Mouse (Mus musculus) megakaryocyte progenitor cell, adult 5-6 weeks (primary cell): ENCODE results near the gene Mau2. TPM values are rescaled to one million over a fixed set of nuclear protein-coding genes. Genes with fewer than 3 reads are reported as not detected.
"Not testable (repeated sequence)": the region's sequence is repeated elsewhere in the genome, so short reads cannot be mapped to it uniquely, and the experiment has no call there.

Experiments
- ATAC-seq: replicated peaks from 2 replicates; pipeline ENCODE4 v1.8.0; 2016; ENCODE audit warnings: mild to moderate bottlenecking, moderate TSS enrichment, inconsistent platforms; ENCODE audit not compliant: poor library complexity
- total RNA-seq, 2 experiments: library from RNA; stranded (forward) in 1 of 2; stranded (reverse) in 1 of 2; fragments of 157-497, 149-512 nt in 1 of 2; fragments of 200-1000 nt in 1 of 2; gene quantifications; 2 replicates each; pipeline versions ENCODE4 v1.2.3 to v1.2.4; 2015 to 2017

The Mau2 gene
- total RNA-seq (2015) (24.0 and 24.6 TPM in 2 replicates), total RNA-seq (2017) (24.0 and 26.7 TPM in 2 replicates)

DNA sequence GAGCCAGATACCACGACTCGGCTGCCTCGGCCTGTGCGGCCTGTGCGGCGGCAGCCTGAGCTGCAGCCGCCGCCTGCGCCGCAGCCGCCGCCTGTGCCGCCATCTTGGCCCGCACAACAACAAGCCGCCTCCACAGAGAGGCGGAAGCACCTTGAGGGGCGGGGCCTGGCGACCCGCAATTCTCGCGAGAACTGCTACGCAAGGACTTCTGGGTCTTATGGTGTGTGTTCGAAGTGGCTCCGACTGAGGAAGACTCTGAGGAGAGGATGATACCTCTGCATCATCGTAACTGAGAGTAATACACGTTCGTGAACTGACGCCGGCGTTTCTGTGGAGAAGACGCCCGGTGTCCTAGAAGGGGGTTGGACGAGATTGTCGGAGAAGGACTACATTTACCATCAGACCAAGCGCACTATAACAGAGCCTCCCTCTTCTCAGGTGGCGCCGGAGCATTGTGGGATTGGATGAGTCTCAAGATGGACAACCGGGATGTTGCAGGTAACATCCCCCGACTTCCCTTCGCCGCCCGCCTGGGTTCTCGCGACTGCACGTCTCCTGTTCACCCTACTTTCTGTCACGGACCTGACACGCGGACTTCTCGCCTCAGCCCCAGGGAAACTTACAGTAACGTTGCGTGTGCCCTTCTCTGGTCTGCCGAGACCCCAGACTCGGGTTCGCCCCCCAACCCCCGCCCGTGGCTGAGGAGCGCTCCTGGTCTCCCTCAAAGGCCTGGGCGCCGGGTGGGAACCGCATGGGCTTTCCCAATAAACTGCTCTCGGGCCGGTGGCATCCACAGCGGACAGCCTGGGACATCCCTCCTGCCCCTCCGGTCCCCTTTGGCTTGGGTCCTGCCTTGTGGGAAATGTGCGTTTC is at the start of gene Mau2, which contains the start of gene Sugp1:
Gene Mau2 (minus strand): TSS at position 152 of the 873 bp plus-strand sequence.
Gene Sugp1 (plus strand): TSS at position 231 of the 873 bp plus-strand sequence.
- peak; percentile 94 for ATAC-seq

- ATAC-seq, result no peak
These were observed 46.9 kb upstream of the Mau2 start for GRCm38 (mm10) chr8:70089296-70089960.

GRCm38 (mm10) chr8:70087836-70088650 is 45.5 kb upstream of the Mau2 start:
- ATAC-seq, result peak; percentile 57

DNA sequence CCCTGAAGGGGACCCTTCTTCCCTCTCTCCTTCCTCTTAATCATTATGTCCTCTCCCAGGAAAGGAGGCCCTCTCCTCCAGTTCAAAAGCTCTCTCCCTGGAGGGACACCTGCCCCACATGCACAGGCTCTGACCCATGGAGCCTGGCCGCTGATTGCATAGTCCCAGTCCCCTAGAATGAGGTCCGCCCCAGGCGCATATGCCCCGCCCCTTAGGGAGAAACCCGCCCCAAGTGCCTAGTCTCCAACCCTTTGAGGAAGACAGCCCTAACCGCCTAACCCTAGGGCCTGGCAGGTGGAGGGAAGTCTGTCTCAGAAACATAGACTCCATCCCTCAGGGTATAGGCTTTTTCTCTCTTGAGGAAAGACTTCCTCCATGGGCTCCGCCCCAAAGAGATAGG is 44.7 kb upstream of the Mau2 start:
- ATAC-seq, result peak; percentile 44

GRCm38 (mm10) chr8:70086151-70086550 is 43.6 kb upstream of the Mau2 start:
- ATAC-seq, result no peak

GRCm38 (mm10) chr8:70084191-70085065 is 41.9 kb upstream of the Mau2 start:
- ATAC-seq, result no peak

DNA sequence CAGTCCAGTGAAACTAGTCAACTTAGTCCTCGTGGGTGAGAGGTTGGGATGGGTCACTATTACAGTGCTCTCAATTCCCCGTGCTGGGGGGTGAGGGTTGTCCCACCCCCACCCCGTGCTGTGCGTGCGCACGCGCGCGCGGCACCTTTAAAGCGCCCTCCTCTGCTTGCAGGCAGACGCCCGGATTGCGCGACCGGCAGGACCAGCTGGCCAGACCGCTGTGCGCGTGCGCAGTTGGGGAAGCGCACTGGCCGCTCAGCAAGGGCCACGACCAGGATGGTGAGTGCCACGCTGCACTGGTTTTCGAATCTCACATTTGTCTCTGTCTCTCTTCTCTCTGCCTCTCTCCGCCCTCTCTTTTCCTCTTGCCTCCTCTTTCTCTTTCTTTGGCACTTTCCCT is 40.8 kb upstream of the Mau2 start, which contains the start of gene Hapln4:
Gene Hapln4 (plus strand): TSS at position 173 of the 400 bp plus-strand sequence.
- peak; percentile 33; the same call in 1 of the 2 replicates for ATAC-seq

DNA sequence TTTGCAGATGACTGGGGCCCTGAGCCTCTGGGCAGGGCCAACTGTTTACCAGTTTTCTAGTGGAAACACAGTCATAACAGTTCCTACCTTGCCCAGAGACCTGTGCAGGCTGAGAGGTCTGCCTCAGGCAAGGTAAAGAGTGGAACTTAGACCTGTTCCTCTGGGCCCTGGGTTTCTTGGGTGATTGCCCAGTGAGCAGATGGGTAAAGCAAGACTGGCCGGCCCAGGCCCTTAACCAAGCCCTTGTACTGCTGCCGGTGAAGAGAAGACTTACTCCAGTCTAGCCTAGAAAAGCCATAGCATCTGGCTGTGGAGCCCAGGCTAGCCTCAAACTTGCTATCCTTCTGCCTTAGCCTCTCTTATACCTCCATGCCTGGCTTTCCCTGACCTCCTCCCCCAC is 39.4 kb upstream of the Mau2 start:
- ATAC-seq, result no peak

DNA sequence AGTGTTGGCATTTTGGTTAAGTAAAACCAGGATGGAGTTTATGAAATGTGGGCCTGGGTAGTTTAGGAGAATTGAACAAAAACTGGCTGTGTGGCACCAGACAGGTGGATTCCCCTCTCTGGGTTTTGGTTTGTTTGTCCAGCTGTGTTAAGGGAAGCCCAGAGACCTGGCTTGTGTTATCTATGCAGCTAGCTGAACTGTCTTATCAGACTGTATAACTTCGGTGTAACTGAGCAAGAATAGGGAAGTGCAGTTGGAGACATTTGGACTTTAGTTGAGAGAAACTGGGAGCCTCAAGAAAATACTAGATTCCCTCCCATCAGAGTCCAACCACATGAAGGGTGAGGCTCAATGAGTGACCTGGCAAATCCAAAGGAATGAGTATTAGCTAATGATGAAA is 31.1 kb upstream of the Mau2 start:
- no peak for ATAC-seq

DNA sequence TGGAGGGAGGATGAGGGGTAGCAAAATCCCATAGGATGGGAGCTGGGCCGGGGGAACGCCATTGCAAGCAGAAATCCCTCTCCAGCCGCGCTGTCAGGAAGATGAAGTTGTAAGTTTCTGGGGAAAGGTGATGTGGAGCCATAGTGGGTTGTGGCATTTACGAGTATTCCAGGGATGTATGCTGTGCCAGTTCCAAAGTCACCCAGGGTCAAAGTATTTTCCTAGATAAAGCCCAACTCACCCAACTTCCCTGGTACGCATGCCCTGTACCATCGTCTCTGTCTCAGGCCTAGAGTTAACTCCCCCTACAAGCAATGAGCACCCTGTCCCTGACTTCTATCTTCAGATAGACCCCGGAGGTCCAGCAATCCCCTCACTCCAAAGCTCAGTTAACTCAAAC is 30.6 kb upstream of the Mau2 start:
- no peak for ATAC-seq

DNA sequence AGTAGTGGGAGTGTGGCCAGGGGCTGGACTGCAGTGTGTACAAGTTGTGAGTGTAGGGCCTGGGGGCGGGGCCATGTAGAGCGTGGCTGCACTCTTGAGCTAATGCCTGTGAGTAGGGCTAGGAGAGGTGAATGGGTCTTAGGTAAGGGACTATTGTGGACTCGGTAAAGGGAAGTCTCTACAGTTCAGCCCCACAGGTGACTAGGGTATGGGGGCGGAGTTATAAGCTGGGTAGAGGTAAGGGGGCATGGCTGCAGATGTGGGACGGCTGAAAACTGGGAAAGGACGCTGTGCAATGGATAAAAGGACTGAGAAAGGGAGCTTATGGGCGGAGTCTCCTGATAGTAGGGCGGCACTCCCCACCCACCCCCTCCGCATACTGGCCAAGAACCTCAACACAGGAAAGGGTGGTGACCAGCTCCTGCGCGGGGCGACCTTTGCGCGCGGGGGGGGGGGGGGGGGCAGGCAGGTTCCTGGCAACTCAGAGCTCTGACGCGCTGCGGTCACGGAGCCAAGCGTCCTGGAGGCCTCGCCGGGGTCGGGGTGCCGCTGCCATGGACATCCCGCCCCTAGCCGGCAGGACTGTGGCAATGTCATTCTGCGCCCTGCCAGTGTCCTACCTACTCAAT is 30.0 kb upstream of the Mau2 start, which contains the start of gene Tm6sf2:
Gene Tm6sf2 (plus strand): TSS at position 484 of the 629 bp plus-strand sequence.
- ATAC-seq, result peak; percentile 75

GRCm38 (mm10) chr8:70071836-70072440 is 29.4 kb upstream of the Mau2 start:
- no peak for ATAC-seq

DNA sequence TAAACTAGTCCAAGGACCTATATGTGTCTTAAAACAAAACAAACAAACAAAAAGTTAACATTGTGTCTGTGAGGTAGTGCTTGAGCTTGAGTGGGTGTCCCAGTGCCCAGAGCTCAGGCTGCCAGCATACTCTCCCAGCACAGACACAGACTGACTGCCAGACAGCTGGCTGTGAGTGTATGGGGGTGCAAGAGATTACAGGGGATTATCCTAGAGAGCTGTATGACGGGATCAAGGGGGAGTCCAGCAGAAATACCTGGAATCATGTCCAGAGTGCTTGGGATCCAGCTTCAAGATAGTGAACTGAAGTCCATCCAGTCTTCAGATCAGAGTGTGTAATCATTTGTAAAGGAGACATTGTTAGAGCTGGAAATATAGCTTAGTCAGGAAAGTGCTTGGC is 15.2 kb upstream of the Mau2 start:
- ATAC-seq, result no peak

GRCm38 (mm10) chr8:70050434-70050833 is 7.9 kb upstream of the Mau2 start:
- ATAC-seq, result not testable (repeated sequence)

DNA sequence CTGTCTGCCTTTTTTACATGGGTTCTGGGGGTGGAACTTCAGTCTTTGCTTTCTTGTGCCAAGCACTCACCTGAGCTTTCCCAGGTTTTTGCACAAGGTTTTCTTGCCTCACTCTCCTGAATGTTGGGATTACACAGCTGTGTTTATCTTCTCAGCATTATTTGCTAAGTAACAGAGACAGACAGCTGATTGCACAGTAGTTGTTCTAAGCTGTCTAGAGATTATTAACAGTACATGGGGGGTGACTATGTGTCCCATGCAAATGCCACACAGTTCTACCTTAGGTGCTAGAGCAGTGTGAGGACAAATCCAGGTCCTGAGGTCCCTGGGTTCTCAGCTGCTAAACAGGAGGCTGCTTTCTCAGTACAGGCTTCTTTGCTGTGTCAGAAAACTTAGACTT is 7.1 kb upstream of the Mau2 start:
- no peak for ATAC-seq

- ATAC-seq, result no peak
These were observed 1.5 kb upstream of the Mau2 start for GRCm38 (mm10) chr8:70043996-70044395.

DNA sequence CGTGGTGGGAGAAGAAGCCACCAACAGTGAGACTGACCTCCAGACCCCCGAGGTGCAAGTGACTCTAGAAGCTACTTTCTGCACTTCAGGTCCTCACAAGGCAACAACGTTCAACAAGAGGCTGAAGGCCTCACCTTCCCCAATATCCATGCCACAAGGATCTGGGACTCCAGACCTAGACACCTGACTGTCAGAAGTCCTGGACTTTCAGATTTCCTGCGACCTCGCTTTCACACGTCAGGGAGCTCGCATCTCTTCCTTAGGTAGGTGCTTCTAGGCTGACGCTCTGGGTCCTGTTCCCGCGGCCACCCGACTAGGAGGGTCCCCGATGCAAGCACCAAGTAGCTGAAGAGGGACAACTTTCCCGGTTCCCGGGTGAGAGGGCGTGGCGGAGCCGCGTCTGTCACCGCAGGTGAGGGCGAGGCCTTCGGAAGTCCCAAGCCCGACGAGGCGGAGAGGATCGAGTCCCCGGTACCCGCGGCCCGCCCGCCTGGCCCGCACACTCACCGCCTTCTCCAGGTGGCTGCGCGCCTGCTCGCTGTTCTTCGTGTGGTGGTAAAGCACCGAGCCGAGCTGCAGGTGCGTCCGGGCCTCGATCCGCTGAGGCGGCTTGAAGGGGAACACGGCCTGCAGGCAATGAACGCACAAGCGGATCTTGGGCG is 518 bp downstream of the Mau2 start:
- ATAC-seq, result 0 out of 2 replicates have a peak, but pooled peaks have one; percentile 10

DNA sequence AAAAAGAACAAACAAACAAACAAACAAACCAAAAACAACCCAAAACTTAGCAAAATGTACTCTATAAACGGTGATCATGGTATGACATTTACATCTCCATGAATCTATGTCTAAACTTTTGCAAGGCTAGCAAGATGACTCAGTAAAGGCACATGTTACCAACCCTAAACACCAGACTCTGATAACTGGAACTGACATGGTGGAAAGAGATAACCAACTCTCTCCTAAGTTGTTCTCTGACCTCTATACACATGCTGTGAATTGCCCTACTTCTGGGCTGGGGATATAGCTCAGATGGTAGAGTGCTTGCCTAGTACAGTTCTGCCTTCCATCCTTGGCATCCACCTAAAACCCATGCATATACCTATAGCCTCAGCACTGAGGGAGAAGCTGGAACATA is 4.5 kb downstream of the Mau2 start:
- peak; percentile 34 for ATAC-seq
